Mouse (Mus musculus): Measurements from ENCODE around the gene Bag2.

DNA sequence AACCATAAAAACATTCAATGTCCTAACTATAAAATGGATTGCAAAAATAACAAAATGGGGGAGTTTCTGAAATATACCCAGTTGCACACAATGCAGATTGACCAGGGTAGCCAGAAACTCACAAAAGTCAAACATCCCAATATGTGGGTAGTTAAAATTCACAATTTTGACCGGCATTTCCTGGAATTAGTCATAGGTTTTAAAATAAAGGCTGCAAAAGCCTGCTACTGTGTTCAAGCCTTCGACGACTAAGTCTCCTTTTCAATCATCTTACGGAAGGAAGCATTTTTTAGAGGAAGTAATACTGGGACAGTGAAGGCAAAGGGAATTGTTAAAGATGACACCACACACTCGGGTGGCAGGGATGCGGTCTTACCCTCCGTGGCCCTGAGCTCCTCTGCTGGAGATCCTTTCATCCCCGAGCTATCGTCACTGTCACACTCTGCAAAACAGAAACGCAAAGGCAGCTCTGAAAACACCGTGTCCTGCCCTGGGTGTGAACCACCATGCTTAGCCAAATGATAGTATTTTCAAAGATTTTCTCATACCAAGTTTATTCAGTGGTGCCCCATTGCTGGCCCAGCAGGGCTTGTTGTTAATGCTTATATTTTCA lies 8.0 kb upstream of the Bag2 start:
- TF ChIP-seq POLR2A (IDR thresholded peaks at IDR 0.05; ENCODE audit: borderline replicate concordance, extremely low read depth, insufficient read depth, insufficient read length, poor library complexity, severe bottlenecking) (no peak), CTCF (IDR thresholded peaks at IDR 0.05; ENCODE audit: borderline replicate concordance, extremely low read depth, insufficient read depth, insufficient read length) (no peak)
